ENCODE assay signal across 9 mouse cellular contexts in genomic region chr19:57193958-57194357, GRCm38 (mm10).
DNase-seq lines count a peak whose midpoint lies in the region; ATAC-seq lines count a peak whose summit lies in the region.
"Had no signal": no experiment of that assay in that cellular context is flagged by ENCODE, and none has a peak within 500 bp of the region (broad histone marks: within the 10 kb centered on the region; RNA-seq: fewer than 3 reads in every experiment).

No protein-coding gene starts in this region.

- no peaks in the 10 kb centered on the region for H3K27me3 ChIP-seq in heart, embryonic 15.5 days

- no peaks in the 10 kb centered on the region for H3K36me3 ChIP-seq in heart, embryonic 15.5 days
- H3K36me3 ChIP-seq: limb, embryonic 13.5 days had no signal

- H3K4me1 ChIP-seq in heart, embryonic 15.5 days (replicated peaks): peaks cover 52% of the 10 kb centered on the region

- no peaks in the 10 kb centered on the region for H3K9me3 ChIP-seq in heart, embryonic 15.5 days (replicated peaks)
- H3K9me3 ChIP-seq: limb, embryonic 13.5 days had no signal

- H3K9ac ChIP-seq in heart, embryonic 15.5 days: no peak overlapping the region
- H3K9ac ChIP-seq: limb, embryonic 13.5 days had no signal

- WGBS in heart, embryonic 15.5 days: 78% methylated on average over 6 of the region's 6 CpGs

- ATAC-seq in heart, embryonic 15.5 days (replicated peaks; ENCODE audit: insufficient number of reproducible peaks, insufficient read depth, low FRiP score, low read depth): no peak; the same call in 1 of the 2 replicates

- H3K4me2 ChIP-seq in heart, embryonic 15.5 days: no peak overlapping the region
- H3K4me2 ChIP-seq: limb, embryonic 13.5 days had no signal

- no peak overlapping the region for H3K4me3 ChIP-seq in heart, embryonic 15.5 days
- H3K4me3 ChIP-seq: limb, embryonic 13.5 days had no signal

- DNase-seq in adrenal gland, postnatal 25 days: peak; percentile 13
- DNase-seq in adrenal gland, adult 18-20 months (ENCODE audit: low spot score in 2 of 2): no peak
- DNase-seq in testis, postnatal 10 days (ENCODE audit: low spot score): peak; percentile 61
- DNase-seq in testis, postnatal 14 days (ENCODE audit: low spot score): no peak
- DNase-seq in lung, postnatal 10 days: peak; percentile 77
- DNase-seq in left cerebral cortex, adult 11 months (ENCODE audit: low spot score): no peak
- no peak for DNase-seq in urinary bladder, postnatal 36 days (ENCODE audit: low spot score in 2 of 2)

- 0 out of 2 replicates have a peak overlapping the region, but pooled peaks have one; percentile 22 for H3K27ac ChIP-seq in heart, embryonic 15.5 days
- H3K27ac ChIP-seq: limb, embryonic 13.5 days had no signal

Comparison
In these comparisons a context has a peak if more than half of its experiments do, and no peak if none do; other contexts are left out.
1. DNase-seq: peak in adrenal gland, postnatal 25 days (single experiment), testis, postnatal 10 days (single experiment) and lung, postnatal 10 days (single experiment); none in adrenal gland, adult 18-20 months (0 of 2), testis, postnatal 14 days (single experiment), left cerebral cortex, adult 11 months (single experiment) and urinary bladder, postnatal 36 days (0 of 2).